Mouse (Mus musculus) brain, embryonic 14.5 days (tissue): ENCODE measurements at regions not wholly inside any gene's neighbourhood (a gene's known extent, or its start where the extent isn't known, plus 50 kb on each side); places are given as distances from the start of the nearest gene placed in this dataset.

Experiments used
- CTCF ChIP-seq: fragments of 200-500 bp; IDR thresholded peaks from 2 replicates; pipeline ENCODE4 v1.5.1; 2012; ENCODE audit warnings: inconsistent platforms, mild to moderate bottlenecking, moderate library complexity, borderline replicate concordance; ENCODE audit not compliant: insufficient read depth, insufficient read length; ENCODE audit errors: extremely low read depth
- POLR2A ChIP-seq: fragments of 200-500 bp; IDR thresholded peaks from 2 replicates; pipeline ENCODE4 v1.6.1; 2012; ENCODE audit warnings: mild to moderate bottlenecking, inconsistent platforms, borderline replicate concordance; ENCODE audit not compliant: poor library complexity, insufficient read depth, insufficient read length, severe bottlenecking; ENCODE audit errors: extremely low read depth

GRCm38 (mm10) chr2:108756251-108756650, 524.3 kb upstream of the Kif18a start:
- TF ChIP-seq CTCF (no peak), POLR2A (no peak)
